Mouse (Mus musculus): ENCODE measurements at regions not wholly inside any gene's neighbourhood (a gene's known extent, or its start where the extent isn't known, plus 50 kb on each side); places are given as distances from the start of the nearest gene placed in this dataset.
"Not testable (repeated sequence)": the region's sequence is repeated elsewhere in the genome, so short reads cannot be mapped to it uniquely, and the experiment has no call there.

- DNase-seq, result no peak
Measured at GRCm38 (mm10) chr8:88883751-88884390, 160.1 kb downstream of the Sall1 start.

DNA sequence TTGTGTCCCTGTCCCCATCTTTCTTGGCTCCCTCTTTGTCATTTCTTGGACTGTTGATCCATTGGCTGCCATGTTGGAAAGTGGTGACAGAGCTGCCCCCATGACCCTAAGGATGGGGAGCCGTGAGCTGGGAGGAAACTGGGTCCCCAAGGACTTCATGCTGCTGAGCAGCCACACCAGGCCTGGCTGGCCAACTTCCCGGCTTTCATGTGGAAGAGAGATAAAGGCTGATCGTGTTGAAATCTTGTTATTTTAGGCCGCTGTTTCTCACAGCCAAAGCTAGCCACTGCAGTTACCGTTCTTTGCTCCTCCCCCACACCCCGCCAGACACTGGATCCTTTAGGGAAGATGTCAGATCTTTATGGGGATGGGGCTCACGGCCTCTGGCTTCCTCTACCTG lies 164.1 kb downstream of the Sall1 start:
- no peak for DNase-seq

DNA sequence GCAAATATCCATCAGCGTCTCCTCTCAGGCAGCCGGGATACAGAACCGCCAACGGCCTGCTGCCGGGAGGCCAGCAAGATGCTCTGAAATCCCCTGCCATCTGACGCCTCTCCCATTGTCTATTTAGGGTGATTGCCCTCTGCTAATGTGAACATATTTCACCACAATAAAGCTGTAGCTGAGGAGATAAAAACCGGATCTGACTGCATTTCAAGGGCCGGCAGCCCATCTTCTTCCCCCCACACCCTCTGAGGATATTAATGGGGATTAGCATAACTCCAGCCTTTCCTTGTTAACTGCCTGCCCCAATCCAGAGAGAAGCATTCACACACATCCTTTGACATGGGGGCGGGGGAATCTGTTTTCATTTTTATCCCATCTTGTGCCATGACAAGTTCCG lies 166.0 kb downstream of the Sall1 start:
- no peak for DNase-seq

GRCm38 (mm10) chr8:88862846-88863455 lies 166.1 kb downstream of the Cyld start:
- DNase-seq, result no peak

GRCm38 (mm10) chr8:88857216-88857615 lies 160.4 kb downstream of the Cyld start:
- no peak for DNase-seq

- no peak for DNase-seq
Measured at GRCm38 (mm10) chr8:88853200-88853599, 156.4 kb downstream of the Cyld start.

- DNase-seq, result no peak
Measured at GRCm38 (mm10) chr8:88845916-88846315, 149.1 kb downstream of the Cyld start.

- no peak for DNase-seq
Measured at GRCm38 (mm10) chr8:88844370-88844769, 147.5 kb downstream of the Cyld start.

GRCm38 (mm10) chr8:88842451-88842850 lies 145.6 kb downstream of the Cyld start:
- no peak for DNase-seq

DNA sequence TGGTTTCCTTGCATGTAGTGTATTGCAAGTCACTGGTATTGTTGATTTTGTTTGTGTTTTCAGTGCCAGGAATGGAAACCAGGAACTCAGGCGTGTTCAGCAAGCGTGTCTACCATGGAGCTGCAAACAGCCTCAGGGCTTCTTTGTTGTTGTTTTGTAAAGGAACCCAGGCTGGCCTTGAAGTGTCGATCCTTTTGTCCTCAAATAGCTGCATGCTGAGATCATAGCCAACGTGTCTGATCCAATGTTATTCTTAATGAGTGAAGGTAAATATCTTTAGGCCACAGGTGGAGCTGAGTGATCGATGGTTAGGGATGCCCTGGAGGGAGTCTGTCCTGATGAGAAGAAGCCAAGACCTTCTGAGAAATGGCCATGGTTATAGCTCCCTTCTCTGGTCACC lies 143.3 kb downstream of the Cyld start:
- no peak for DNase-seq

- DNase-seq, result no peak
Measured at GRCm38 (mm10) chr8:88835756-88836291, 139.0 kb downstream of the Cyld start.

GRCm38 (mm10) chr8:88825816-88826215 lies 129.0 kb downstream of the Cyld start:
- no peak for DNase-seq

DNA sequence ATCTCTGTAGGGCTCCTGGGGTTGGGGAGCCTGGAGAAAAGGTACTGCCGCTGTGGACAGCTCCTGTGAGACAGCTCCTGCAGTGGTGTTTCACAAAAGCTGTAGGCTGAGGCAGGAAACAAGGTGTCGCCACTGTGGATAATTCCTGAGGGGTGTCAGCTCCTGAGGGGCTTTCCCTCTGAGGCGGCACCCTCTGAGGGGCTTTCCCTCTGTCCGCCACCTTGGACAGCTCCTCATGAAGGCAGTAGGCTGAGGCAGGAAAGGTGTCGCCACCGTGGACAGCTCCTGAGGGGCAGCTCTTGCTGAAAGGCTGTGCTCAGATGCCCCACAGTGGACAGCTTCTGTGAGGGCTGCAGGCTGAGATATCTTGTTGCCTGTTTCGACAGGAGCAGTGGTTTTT lies 127.1 kb downstream of the Cyld start:
- DNase-seq, result no peak

DNA sequence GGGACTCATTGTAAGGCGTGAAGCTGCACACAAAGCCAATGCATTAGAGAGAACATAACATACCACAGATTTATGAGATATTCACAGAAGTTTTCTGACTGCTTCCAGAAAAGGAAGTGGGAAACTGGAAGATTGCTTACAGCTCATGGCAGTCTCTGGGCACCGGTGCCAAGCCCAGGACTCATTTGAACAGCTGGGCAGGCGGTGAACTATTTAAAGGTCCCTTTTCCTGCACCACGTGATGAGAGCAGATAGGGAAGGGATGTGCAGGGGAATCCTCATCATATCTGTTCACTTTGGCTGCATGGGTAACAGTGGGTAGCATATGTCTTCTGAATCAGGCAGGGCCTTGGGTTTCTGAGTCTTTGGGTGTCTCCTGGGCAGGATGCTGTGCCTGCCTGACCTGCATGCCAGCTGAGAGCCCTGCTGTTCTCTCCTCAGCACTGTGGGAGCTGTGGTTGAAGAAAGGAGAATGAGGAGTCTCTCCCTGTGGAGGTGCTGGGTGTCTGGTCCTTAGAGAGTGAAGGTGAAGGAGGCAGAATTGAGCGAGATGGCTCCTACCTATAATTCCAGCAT lies 123.5 kb downstream of the Cyld start:
- DNase-seq, result no peak

DNA sequence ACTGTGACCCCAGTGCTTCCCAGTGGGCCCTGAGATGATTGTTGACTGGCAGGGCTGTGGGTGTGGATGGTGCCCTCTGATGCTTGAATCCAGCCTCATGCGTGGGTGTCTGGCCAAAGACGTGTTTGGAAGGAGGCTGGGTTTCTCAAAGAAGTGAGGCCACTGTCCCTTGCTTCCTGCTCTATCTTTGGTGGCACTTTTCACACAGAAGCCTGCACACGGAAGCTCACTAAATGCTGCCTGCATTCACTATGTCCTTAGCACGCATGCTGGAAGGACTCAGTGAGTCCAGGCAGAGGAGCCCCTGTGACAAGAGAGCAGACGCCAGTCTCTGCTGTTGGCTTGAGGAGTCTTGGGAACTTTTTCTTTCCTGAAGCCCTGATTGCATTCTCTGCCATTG lies 119.6 kb downstream of the Cyld start:
- no peak for DNase-seq

DNA sequence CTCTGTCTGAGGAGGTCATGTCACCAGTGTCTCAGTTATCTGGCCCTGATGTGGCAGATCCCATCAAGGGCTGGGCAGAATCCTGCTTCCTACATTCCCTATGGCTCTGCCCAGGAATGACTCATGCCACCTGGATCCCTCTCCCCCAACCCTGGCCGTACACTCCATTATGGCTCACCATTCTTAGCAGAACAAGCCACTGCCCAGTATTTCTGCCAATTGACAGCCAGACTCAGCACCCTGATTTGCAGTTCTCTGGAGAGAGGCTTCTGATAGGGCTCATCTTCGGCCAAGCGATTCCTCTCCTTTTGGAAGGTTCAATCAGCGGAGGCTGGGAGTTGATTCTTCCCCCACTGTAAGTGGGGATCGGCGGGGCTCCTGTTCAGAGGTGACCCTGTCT lies 117.4 kb downstream of the Cyld start:
- no peak for DNase-seq

GRCm38 (mm10) chr8:88812901-88813676 lies 116.3 kb downstream of the Cyld start:
- no peak for DNase-seq

DNA sequence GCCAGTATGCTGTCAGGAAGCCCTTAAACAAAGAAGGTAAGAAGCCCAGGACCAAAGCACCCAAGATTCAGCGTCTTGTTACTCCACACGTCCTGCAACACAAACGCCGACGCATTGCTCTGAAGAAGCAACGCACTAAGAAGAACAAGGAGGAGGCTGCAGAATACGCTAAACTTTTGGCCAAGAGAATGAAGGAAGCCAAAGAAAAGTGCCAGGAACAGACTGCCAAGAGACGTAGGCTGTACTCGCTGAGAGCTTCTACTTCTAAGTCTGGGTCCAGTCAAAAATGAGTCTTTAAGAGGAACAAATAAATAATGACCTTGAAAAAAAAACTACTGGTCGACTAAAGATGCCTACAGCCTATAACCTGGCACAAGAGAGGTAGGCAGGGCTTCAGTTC lies 110.0 kb downstream of the Cyld start:
- not testable (repeated sequence) for DNase-seq
